Mouse (Mus musculus) left cerebral cortex, postnatal 10 days (tissue): Measurements from ENCODE around the gene Zfp827. TPM values are rescaled to one million over a fixed set of nuclear protein-coding genes. Genes with fewer than 3 reads are reported as not detected.
"Not testable (repeated sequence)": the region's sequence is repeated elsewhere in the genome, so short reads cannot be mapped to it uniquely, and the experiment has no call there.

Experiments used
- DNase-seq, 2 experiments: peaks; one replicate each; pipeline ENCODE4 v3.0.0; 2021 to 2022; ENCODE audit warnings: low spot score in 2 of 2, mixed read lengths in 1 of 2; ENCODE audit errors: extremely low spot score in 1 of 2
- intact Hi-C: fragments of 180-260 bp; cut with DNase I; formaldehyde crosslinking; loops from one replicate; pipeline ENCODE4 v1.15.1; 2025
- total RNA-seq, 2 experiments: library from RNA; stranded (reverse); gene quantifications; 2 replicates each; pipeline ENCODE4 v1.2.3; 2021

The Zfp827 gene
- total RNA-seq, 2 experiments from 2014 or later: 27.9 to 32.1 TPM

GRCm38 (mm10) chr8:79102707-79103106 lies 74.5 kb downstream of the Zfp827 start:
- intact Hi-C loops: no loop called here
- DNase-seq: no peak

GRCm38 (mm10) chr8:79103185-79103878 lies 75.1 kb downstream of the Zfp827 start:
- no peak for DNase-seq
- intact Hi-C loops: no loop called here

GRCm38 (mm10) chr8:79103923-79104580 lies 75.8 kb downstream of the Zfp827 start:
- DNase-seq: no peak
- intact Hi-C loops: no loop called here

GRCm38 (mm10) chr8:79104634-79105033 lies 76.4 kb downstream of the Zfp827 start:
- intact Hi-C loops: no loop called here
- no peak for DNase-seq

- intact Hi-C loops: no loop called here
- DNase-seq: no peak
Measured at GRCm38 (mm10) chr8:79105186-79105585, 76.9 kb downstream of the Zfp827 start.

GRCm38 (mm10) chr8:79111461-79111860 lies 83.2 kb downstream of the Zfp827 start:
- no peak for DNase-seq
- intact Hi-C loops: no loop called here

- intact Hi-C loops: no loop called here
- no peak for DNase-seq
Measured at GRCm38 (mm10) chr8:79112480-79112879, 84.2 kb downstream of the Zfp827 start.

GRCm38 (mm10) chr8:79113533-79113932 lies 85.3 kb downstream of the Zfp827 start:
- intact Hi-C loops: no loop called here
- no peak for DNase-seq

GRCm38 (mm10) chr8:79114561-79114960 lies 86.3 kb downstream of the Zfp827 start:
- DNase-seq: no peak
- intact Hi-C loops: no loop called here

- intact Hi-C loops: no loop called here
- no peak for DNase-seq
Measured at GRCm38 (mm10) chr8:79116436-79116835, 88.2 kb downstream of the Zfp827 start.

- no peak for DNase-seq
- intact Hi-C loops: no loop called here
Measured at GRCm38 (mm10) chr8:79117711-79118110, 89.5 kb downstream of the Zfp827 start.

- DNase-seq: no peak
- intact Hi-C loops: loop anchor here (10.0 kb wide), 1 partner anchor 87 kb away; no protein-coding TSS in a partner anchor
Measured at GRCm38 (mm10) chr8:79121614-79122013, 93.4 kb downstream of the Zfp827 start.

GRCm38 (mm10) chr8:79124231-79124630 lies 96.0 kb downstream of the Zfp827 start:
- intact Hi-C loops: loop anchor here (10.0 kb wide), 1 partner anchor 89 kb away; no protein-coding TSS in a partner anchor
- DNase-seq: peak in 1 of 2 experiments; percentile 8

- no peak for DNase-seq
- intact Hi-C loops: loop anchor here (10.0 kb wide), 1 partner anchor 93 kb away; no protein-coding TSS in a partner anchor
Measured at GRCm38 (mm10) chr8:79127211-79127816, 99.1 kb downstream of the Zfp827 start.

GRCm38 (mm10) chr8:79128534-79128933 lies 100.3 kb downstream of the Zfp827 start:
- intact Hi-C loops: loop anchor here (10.0 kb wide), 1 partner anchor 94 kb away; no protein-coding TSS in a partner anchor
- not testable (repeated sequence) for DNase-seq

- DNase-seq: no peak
- intact Hi-C loops: no loop called here
Measured at GRCm38 (mm10) chr8:79139614-79140013, 111.4 kb downstream of the Zfp827 start.

- peak; percentile 42 to 68 for DNase-seq
- intact Hi-C loops: no loop called here
Measured at GRCm38 (mm10) chr8:79140981-79141380, 112.7 kb downstream of the Zfp827 start.

GRCm38 (mm10) chr8:79141592-79141991 lies 113.4 kb downstream of the Zfp827 start:
- DNase-seq: no peak
- intact Hi-C loops: no loop called here

GRCm38 (mm10) chr8:79143729-79144128 lies 115.5 kb downstream of the Zfp827 start:
- intact Hi-C loops: no loop called here
- no peak for DNase-seq

- intact Hi-C loops: no loop called here
- peak in 1 of 2 experiments; percentile 33 for DNase-seq
Measured at GRCm38 (mm10) chr8:79145210-79145609, 117.0 kb downstream of the Zfp827 start.
